Mouse (Mus musculus) retina, postnatal 1 day (tissue): ENCODE measurements at regions not wholly inside any gene's neighbourhood (a gene's known extent, or its start where the extent isn't known, plus 50 kb on each side); places are given as distances from the start of the nearest gene placed in this dataset.

ENCODE experiments used
- DNase-seq: peaks from one replicate; pipeline ENCODE4 v3.0.0-alpha.2; 2012

- peak; percentile 16 for DNase-seq
These were observed 670.7 kb downstream of the Poteg start for GRCm38 (mm10) chr8:28117997-28118778.

- DNase-seq = no peak
These were observed 677.6 kb downstream of the Poteg start for GRCm38 (mm10) chr8:28125021-28125420.

- no peak for DNase-seq
These were observed 694.4 kb downstream of the Poteg start for GRCm38 (mm10) chr8:28141916-28142315.

GRCm38 (mm10) chr8:28148599-28149452, 701.4 kb downstream of the Poteg start:
- DNase-seq = peak; percentile 55

GRCm38 (mm10) chr8:28149453-28149767, 701.9 kb downstream of the Poteg start:
- DNase-seq = no peak

- no peak for DNase-seq
These were observed 713.2 kb downstream of the Poteg start for GRCm38 (mm10) chr8:28160651-28161050.

GRCm38 (mm10) chr8:28168036-28168435, 720.6 kb downstream of the Poteg start:
- DNase-seq = no peak

- no peak for DNase-seq
These were observed 724.0 kb downstream of the Poteg start for GRCm38 (mm10) chr8:28171456-28171855.

GRCm38 (mm10) chr8:28195943-28196342, 748.5 kb downstream of the Poteg start:
- no peak for DNase-seq

GRCm38 (mm10) chr8:28235562-28235961, 788.1 kb downstream of the Poteg start:
- no peak for DNase-seq

GRCm38 (mm10) chr8:28239411-28239810, 791.9 kb downstream of the Poteg start:
- peak; percentile 58 for DNase-seq

- DNase-seq = peak; percentile 48
These were observed 805.1 kb downstream of the Poteg start for GRCm38 (mm10) chr8:28252399-28253240.

GRCm38 (mm10) chr8:28267277-28267676, 819.8 kb downstream of the Poteg start:
- DNase-seq = no peak

GRCm38 (mm10) chr8:28284257-28284656, 836.8 kb downstream of the Poteg start:
- no peak for DNase-seq

GRCm38 (mm10) chr8:28298896-28299793, 851.7 kb downstream of the Poteg start:
- DNase-seq = no peak

GRCm38 (mm10) chr8:28317081-28317480, 869.6 kb downstream of the Poteg start:
- no peak for DNase-seq

GRCm38 (mm10) chr8:28333388-28333787, 885.9 kb downstream of the Poteg start:
- no peak for DNase-seq

- no peak for DNase-seq
These were observed 890.0 kb downstream of the Poteg start for GRCm38 (mm10) chr8:28337484-28337883.

- DNase-seq = no peak
These were observed 893.8 kb downstream of the Poteg start for GRCm38 (mm10) chr8:28341236-28341635.

- no peak for DNase-seq
These were observed 919.0 kb downstream of the Poteg start for GRCm38 (mm10) chr8:28366470-28366869.

GRCm38 (mm10) chr8:28367361-28367760, 919.9 kb downstream of the Poteg start:
- no peak for DNase-seq

- DNase-seq = no peak
These were observed 924.3 kb downstream of the Poteg start for GRCm38 (mm10) chr8:28371752-28372151.
